Mouse (Mus musculus): ENCODE data around the gene Caly.

The Caly gene

DNA sequence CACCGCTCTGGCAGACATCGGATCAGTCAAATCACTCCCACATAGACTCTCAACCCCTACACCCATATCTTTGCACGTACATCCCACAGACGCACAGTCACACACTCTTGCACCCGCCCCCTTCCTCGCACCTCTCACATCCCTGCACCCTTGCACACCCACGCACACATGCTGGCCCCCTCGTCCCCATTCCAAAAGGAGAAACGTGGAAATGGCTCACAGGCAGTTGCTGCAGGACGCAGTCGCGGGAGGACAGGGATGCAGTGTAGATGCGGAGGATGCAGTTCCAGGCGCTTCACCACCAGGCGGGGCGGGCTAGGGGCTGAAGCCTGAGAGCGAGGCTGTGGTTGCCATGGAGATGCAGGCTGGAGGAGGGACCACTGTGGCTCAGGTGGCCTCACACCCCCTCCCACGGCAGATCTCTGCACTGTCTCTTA is at the start of gene Caly:
Gene Caly (minus strand): TSS at position 307 of the 437 bp plus-strand sequence.
- DNase-seq (ENCODE audit: extremely low spot score, low spot score): peak; percentile 73

DNA sequence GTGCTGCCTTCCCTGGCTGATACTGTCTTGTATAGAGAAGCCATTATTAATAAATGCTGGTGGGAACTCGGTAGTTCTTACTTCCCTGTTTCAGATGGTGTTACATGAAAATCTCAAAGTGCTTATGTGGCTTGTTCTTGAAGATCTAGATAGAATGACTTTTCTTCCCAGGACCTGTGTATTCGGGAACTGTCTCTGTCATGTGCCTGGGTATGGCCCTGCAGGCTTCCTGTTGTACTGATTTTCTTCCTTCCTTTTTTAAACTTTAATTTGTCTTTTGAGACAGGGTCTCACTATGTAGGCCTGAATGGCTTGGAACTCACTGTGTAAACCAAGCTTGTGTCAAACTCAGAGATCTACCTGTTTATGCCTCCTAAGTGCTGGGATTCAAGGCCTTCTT is 45.6 kb upstream of the Caly start:
- DNase-seq (ENCODE audit: extremely low spot score, low spot score): no peak

DNA sequence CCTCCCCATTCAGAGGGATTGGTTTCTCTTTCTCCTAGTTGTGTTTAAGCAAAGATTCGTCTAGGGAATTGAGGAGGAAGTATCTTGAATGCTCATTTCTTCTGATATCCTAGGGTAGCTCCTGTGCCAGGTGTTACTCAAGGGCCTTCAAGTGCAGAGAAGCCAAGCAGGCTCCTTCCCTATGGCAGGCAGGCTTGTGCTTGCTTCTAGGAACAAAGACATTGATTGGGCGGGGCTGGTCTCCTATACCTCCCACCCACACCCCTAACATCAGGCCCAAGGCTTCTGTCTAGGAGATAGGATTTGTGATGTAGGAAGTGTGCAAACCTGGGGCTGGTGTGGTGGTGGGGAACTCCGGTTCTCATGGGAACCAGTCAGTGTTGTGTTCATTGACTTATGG is 44.6 kb upstream of the Caly start:
- no peak for DNase-seq (ENCODE audit: extremely low spot score, low spot score)

DNA sequence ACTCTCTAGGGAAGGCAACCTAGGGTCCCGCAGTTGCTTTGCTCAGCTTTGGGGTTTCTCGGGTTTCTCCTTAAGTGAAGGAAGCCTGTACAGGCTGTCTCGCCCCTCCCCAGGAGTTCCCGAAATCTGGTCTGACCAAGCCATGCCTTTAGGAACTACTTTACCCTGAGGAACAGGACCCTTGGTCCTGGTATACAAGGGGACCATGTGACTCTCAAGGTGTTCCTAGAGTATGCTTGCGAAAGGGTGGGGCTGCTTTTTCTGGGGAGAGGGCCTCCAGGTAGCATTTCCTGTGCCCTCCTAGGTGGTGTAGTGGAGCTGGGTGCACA is 43.6 kb upstream of the Caly start:
- DNase-seq (ENCODE audit: extremely low spot score, low spot score): no peak

DNA sequence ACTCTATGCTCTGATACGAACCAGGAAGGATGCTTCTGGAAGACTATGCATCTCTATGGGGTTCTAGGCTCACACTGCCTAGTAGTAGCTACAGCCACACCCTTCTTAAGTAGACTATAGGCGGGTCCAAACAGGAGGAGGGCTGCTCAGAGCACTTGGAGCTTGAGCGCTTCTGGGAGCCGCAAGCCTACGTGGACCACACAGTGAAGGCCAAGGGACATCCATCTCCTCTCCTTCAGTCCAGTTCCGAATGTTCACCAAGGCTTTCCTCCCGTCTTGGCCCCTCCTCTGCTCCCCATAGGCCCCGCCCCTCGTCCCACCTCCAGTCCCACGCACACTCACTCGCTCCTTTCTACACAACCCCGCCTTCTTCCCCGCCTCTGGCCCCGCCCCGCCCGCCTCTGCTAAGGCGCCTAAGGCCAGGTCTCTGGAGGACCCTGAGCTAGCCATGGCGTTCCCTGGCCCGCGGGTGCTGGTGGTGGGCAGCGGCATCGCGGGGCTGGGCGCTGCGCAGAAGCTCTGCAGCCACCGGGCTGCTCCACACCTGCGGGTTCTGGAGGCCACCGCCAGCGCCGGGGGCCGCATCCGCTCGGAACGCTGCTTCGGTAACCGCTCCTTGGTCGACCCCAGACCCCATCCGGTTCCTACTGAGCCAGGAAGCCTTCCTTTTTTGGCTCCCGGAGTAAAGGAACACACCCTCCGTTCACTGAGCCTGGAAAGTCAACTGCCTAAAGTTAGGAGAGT is 43.1 kb upstream of the Caly start:
- DNase-seq (ENCODE audit: extremely low spot score, low spot score): peak; percentile 93

DNA sequence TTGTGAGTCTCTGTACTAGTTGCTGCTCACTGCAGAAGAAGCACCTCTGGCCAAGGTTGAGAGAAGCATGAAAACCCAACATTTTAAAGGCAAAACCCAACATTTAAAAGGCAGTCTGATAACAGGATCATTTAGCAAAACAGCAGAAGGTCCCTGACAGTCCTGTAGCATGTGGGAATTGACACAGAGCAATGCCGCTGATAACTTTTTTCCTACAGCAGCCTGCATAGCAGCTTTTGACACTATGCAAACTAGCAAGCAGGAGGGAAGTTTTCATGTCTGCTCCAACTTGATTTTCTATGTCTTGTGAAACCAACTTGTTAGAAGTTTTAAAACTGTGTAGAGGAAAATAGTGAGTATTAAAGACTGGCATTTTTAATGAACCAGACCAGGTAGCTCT is 42.0 kb upstream of the Caly start:
- DNase-seq (ENCODE audit: extremely low spot score, low spot score): no peak

DNA sequence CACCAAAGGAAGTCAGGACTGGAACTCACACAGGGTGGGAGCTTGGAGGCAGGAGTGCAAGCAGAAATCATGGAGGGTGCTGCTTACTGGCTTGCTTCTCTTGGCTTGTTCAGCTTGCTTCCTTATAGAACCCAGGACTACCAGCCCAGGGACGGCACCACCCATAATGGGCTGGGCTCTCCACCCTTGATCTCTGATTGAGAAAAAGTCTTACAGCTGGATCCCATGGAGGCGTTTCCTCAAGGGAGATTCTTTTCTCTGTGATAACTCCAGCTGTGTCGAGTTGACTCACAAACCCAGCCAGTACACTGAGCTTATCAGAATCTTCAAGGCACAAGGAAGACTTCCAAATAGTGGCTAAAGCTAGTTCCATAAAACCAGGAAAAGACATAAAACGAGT is 40.4 kb upstream of the Caly start:
- no peak for DNase-seq (ENCODE audit: extremely low spot score, low spot score)

DNA sequence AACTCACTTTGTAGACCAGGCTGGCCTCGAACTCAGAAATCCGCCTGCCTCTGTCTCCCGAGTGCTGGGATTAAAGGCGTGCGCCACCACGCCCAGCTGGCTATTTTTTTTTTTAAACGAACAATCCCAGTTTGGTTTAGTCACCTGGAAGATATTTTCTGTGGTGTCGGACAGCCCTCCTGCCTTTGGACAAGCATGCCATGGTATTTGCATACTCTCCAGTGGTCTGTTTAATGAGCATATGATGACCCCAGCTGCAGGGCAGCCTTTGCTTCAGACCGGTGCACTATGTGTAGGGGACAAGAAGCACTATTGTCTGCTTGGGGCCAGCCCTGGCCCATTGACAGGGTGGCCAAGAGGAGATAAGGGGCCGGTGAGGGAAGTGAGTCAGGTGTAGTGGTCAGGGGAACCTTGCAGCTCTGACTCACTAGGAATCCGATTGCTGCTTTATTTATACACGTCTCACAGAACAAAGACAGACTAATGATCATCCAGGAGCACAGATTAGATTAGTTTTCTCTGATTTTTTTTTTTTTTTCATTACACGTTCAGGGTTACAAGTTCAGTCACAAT is 39.1 kb upstream of the Caly start:
- no peak for DNase-seq (ENCODE audit: extremely low spot score, low spot score)

DNA sequence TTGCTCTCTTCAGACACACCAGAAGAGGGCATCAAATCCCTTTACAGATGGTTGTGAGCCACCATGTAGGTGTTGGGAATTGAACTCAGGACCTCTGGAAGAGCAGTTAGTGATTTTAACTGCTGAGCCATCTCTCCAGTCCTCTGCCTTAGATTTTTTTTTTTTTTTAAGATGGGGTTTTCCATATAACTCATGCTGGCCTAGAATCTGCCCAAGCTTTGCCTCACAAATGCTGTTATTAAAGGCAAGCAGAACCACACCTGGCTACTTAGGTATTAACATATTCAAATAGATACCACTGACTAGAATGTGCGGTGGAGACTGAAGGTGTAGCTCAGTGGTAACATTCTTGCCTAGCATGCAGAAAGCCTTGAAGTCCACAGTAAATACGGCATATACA is 38.1 kb upstream of the Caly start:
- no peak for DNase-seq (ENCODE audit: extremely low spot score, low spot score)

DNA sequence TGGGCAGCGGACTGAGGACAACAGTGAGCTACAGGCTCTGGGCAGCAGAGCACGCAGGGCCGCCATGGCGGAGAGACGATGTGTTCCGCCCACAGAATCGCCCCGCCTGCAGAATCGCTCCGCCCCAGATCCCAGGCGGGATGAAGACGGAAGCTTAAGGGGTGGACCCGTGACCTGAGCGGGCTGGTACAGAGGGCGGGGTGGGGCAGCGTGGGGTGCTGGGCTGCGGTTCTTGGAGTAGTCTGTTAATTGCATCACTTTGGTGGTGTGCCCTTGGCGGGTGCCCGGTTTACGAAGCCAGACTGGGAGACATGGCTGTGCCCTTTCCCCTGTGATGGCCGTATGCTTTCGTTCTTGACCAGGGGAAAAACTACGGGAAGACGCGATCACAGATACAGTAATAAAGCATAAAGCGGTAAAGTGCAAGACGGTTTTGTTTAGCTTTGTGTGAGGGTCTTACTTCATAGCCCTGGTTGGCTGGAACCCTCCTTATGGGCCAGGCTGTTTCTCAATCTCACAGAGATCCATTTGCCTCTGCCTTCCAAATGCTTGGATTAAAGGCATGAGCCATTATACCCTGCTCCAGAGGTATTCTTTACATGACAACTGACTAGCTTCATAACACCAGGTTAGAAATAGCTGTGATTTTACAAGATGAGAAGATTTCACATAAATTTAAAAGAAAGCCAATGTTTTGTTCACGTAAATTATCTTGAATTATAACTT is 34.1 kb upstream of the Caly start, which contains the start of gene Echs1:
Gene Echs1 (minus strand): TSS at position 148 of the 726 bp plus-strand sequence.
- no peak for DNase-seq (ENCODE audit: extremely low spot score, low spot score)

DNA sequence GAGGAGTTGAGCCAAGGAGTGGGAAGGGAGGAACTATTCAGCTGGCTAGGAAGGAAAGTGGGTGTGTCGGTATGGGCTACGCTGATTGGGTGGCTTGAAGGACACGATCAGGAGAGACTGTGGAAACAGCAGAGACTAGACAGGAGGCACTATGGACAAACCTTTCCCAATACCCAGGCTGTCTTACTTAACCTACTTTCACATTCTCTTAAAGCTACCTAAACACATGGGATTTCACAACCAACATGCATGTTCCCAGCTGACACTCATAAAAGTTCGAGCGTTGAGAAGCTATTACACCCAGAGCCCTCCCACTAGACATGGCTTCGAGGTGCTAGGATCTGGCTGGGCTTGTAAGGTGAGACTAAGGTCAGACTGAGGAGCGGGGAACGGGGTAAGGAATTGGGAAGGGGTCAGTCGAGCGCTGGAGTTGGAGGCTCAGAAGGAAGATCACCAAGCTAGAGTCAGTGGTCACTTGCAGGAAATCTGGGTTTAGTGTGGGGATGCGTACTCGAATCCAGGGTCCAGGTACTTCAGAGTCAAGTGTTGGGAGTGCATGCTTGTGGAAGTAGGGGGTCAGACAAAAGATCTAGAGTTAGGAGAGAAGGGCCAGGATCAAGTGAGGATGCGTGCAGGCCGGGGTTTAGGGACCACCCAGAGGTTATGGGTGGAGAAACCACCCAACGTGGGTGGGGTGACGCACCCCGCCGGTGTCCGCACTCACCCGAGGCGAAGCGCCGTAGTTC is 33.4 kb upstream of the Caly start, which contains the start of gene Paox:
Gene Paox (plus strand): TSS at position 217 of the 746 bp plus-strand sequence.
- DNase-seq (ENCODE audit: extremely low spot score, low spot score): peak; percentile 78

DNA sequence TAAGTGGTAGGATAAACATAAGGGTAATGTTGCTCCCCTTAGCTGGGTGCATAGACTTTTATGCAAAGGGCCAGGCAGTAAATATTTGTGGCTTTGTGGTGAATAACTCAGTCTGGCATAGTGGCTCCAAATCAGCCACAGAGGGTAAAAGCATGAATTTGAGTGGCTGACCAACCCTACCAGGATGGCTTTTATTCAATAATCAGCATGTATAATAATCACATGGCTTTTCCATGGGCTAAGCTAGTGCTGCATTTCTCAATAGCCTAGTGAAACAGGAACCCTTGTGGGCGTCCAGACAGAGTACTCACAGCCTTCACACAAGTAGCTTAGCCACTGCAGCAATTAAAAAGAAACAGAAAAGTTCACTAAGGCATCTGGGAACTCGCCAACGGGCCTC is 29.6 kb upstream of the Caly start:
- no peak for DNase-seq (ENCODE audit: extremely low spot score, low spot score)

DNA sequence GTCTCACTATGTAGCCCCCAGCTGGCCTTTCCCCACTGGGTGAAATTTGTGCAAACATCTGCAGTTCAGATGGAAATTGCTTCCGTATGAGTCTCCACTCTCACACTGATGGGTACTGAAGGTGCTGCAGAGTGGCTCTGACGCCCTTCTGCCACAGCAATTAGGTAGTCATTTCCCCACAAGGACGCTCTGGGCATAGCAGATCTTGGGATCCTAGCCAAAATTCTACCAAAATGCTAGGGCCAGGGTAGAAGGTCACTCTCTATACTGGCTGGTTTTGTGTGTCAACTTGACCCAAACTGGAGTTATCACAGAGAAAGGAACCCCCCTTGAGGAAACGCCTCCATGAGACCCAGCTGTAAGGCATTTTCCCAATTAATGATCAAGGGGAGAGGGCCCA is 21.7 kb upstream of the Caly start:
- DNase-seq (ENCODE audit: extremely low spot score, low spot score): no peak

DNA sequence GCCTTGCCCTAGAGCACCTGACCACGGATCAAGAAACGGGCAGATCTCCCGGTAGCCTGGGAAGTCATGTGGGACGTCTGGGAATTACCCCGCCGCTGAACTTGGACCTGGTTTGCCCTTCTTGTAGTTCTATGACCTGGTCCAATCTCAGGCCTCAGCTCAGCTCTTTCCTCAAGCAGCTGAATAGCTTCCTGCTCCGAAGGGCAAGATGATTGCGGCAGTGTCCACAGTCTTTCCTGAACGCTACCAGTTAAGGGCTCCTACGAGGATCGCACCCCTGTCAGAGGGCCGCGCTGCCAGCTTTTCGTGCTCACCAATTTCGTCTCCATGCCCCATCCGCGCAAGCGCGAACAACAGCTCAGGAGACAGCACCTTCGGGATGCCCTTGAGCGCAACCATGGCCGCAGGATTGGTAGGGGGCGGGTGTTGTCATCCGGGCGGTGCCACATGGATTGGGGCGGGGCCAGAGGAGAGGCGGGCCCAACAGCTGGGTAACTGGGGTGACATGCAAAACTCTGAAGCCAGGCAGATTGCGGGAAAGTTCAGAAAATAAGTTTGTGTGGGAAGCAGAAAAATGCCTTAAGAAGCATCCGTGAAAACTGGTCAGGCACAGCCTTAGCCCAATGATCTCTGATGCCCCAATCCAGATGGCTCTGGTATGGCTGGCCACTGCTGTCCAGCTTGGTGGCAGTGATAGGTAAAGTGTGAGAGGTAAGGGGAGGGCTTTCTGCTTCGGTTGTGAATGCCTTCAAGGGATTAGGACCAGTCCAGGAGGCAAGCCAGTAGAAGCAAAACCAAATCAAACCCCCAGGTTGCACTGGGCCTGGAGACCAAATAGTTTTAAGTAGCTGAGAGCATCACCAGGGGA is 19.9 kb upstream of the Caly start, which contains the start of gene Fuom:
Gene Fuom (minus strand): TSS at position 449 of the 868 bp plus-strand sequence.
- DNase-seq (ENCODE audit: extremely low spot score, low spot score): peak; percentile 68

DNA sequence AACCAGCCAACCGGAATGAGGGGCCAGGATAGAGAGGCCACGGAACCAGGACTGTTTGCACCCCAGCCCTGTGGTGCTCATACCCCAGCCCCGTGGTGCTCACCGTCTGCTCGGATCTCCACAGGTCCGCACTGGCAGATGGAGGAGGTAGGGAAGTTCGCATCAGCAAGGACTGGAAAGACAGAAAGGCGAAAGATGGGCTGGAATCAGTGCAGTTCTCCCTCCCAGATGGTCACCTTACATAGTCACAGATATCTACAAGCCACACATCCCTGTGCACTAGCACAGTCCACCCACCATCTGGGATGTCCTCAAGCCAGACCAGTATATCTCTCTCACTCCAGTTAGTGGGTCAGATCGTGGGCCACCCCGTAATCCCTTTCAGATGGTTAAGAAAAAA is 19.1 kb upstream of the Caly start:
- DNase-seq (ENCODE audit: extremely low spot score, low spot score): no peak

DNA sequence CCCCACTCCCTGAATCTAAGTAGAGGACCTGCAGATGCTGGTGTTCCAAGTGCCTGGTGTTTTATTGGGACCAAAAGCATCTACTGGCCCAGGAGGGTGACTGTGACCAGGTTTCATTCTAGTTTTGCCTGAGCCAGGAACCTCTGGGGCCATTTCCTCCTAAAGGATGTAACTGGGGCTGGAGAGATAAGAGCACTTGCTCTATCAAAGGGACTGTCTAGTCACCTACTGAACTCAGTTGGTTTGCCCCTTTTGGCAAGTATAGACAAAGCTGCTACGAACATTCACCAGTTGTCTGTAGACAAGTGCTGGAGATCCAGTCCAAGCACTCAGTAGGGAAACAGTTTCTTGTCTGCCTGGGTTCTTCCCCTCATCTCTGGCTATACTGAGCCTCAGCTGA is 16.1 kb upstream of the Caly start:
- no peak for DNase-seq (ENCODE audit: extremely low spot score, low spot score)

DNA sequence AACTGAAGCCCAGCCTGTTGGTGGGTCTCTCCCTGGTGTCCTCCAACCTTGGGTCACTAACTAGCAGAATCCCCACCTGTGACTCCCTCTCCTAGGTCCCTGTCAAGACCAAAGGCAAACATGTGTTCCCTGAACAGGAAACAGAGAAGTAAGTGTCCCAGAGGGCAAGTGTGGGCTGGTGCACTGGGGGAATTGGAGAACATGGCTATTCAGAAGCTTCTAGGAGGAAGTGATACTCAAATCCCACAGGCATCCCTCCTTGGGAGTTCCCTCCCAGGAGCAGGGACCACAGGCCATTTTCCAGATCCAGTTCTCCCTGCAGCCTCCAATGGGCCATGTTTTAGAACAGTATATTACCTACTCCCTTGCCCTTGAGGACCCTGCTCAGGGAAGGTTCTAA is 13.7 kb upstream of the Caly start:
- no peak for DNase-seq (ENCODE audit: extremely low spot score, low spot score)

DNA sequence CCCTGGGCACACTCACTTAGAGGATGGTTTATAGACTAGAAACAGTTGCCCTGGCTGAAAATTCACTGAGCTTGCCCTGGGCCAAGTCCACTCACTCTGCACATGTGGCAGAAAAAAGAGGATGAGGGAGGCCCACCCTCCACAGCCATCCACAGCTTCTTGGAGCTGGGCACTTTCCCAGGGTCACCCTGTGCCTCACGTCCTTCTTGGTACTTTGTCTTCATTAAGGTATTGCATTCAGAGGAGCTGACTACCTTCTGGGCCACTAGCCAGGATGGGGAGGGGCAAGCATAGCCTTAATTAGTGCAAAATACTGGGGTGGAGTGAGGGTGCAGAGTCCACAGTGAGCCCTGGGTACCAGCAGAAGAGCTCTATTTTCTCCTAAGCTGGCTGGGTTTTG is 13.2 kb upstream of the Caly start:
- DNase-seq (ENCODE audit: extremely low spot score, low spot score): no peak

DNA sequence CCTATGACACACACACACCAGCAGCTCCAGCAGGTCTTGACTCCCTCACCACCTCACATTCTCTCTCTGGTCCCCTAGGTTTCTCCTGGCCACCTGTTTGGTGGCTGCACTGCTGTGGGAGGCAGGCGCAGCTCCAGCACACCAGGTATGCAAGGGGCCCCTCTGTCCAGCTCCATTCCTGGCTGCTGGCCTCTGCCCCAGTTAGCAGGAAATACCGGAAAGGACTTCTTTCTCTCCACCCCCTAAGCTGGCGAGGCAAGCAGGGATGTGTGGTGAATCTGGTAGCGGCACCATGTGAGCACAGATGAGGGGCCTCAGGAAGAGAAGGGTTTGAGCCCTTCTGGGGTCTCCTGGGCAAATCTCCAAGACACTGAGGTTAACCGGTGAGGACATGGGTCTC is 12.6 kb upstream of the Caly start:
- DNase-seq (ENCODE audit: extremely low spot score, low spot score): no peak

DNA sequence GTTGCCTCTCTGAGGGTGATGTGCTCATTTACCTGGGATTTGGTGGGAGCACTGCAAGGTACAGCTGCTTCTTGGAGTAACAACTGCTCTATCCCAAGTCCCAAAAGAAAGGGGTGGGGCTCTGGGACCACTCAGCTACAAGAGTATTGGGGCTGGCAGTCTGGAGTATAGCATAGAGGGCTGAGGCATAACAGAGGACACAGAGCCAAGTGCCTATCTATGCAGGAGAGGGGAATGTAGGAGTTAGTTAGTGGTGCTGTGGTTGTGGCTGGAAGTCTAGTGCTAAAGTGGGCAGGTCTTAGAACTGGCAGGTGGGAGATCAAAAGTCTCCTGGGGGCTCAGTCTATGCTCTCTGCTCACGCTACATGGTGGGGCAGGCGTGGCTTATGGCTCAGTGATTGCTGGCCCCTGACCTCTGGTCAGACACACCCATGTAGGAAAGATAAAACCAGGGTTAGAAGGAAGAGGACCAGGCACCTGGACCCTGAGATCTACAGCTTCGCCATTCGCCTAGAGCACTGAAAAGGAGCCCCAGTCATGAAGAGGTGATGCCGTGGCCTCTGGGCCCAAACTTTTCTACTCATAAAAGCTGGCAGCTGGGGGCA is 10.7 kb upstream of the Caly start, which contains the start of gene Prap1:
Gene Prap1 (plus strand): TSS at position 472 of the 605 bp plus-strand sequence.
- DNase-seq (ENCODE audit: extremely low spot score, low spot score): no peak
